Mouse (Mus musculus): ENCODE data around the gene Gm17660.
A peak's percentile ranks its signal among the peaks of the same experiment; 100 is the strongest.

- TF ChIP-seq CTCF (IDR thresholded peaks at IDR 0.05), result no peak
- TF ChIP-seq POLR2A (IDR thresholded peaks at IDR 0.05; ENCODE audit: insufficient read depth, low read depth, low read length), result peak; percentile 86; the same call in 1 of the 2 replicates
- peak; percentile 98 for TF ChIP-seq EP300 (IDR thresholded peaks at IDR 0.05; ENCODE audit: insufficient read depth, low read depth, low read length)
These were observed 37.7 kb upstream of the Gm17660 start for GRCm38 (mm10) chr5:104115118-104115517.
